Mouse (Mus musculus): Measurements from ENCODE around the gene Ppp2r5e. TPM values are rescaled to one million over a fixed set of nuclear protein-coding genes. Genes with fewer than 3 reads are reported as not detected.
A peak's percentile ranks its signal among the peaks of the same experiment; 100 is the strongest.

Gene Ppp2r5e
- polyA plus RNA-seq, 1 experiment from 2014 or later = 20.5 TPM

DNA sequence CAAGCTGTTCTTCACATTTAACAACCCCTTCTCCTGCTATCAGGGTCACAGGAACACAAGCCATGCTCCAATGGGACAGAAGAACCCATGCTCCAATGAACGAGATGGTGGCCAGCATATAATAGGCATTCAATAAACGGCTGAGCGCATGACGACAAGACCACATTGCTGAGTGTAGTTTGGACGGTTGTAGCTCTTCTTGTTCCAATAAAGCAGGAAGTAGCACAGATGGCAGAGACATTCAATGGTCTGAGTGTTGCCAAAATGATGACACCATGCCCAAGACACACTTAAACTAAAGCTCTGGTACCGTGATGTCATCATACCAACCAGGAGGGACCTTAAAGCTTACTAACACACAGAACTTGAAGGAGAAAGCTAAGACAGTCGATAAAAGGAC is 16.7 kb upstream of the Ppp2r5e start:
- ATAC-seq (ENCODE audit: low FRiP score, low read depth) = no peak
- Histone ChIP-seq H3K4me3 (no peak overlapping the region), H3K4me2 (no peak overlapping the region), H3K27me3 (no peaks in the 10 kb centered on the region), H3K9ac (no peak overlapping the region), H3K27ac (replicated peaks) (no peak overlapping the region), H3K36me3 (no peaks in the 10 kb centered on the region), H3K4me1 (replicated peaks) (no peaks in the 10 kb centered on the region), H3K9me3 (no peaks in the 10 kb centered on the region)
- WGBS = 82% methylated on average over 7 of the region's 7 CpGs

DNA sequence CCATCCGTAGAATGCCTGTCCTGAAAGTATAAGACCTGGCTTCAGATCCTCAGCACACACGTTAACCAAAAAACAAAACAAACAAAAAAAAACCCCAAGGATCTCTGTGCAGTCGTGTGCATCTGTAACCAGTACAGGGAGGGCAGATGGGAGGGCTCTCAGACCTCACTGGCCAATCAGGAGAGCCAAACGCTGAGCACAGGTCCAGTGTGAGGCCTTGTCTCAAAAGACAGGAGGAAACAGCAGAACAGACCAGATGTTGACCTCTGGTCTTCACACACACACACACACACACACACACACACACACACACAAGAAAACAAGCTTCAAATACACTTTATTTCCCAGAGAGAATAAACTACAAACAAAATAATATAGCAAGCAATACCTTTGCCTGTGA is 3.4 kb upstream of the Ppp2r5e start:
- Histone ChIP-seq H3K27me3 (no peaks in the 10 kb centered on the region), H3K4me1 (replicated peaks) (peaks cover 4% of the 10 kb centered on the region), H3K9ac (no peak overlapping the region), H3K4me2 (no peak overlapping the region), H3K4me3 (no peak overlapping the region), H3K36me3 (no peaks in the 10 kb centered on the region), H3K27ac (replicated peaks) (no peak overlapping the region), H3K9me3 (no peaks in the 10 kb centered on the region)
- no peak for ATAC-seq (ENCODE audit: low FRiP score, low read depth)
- WGBS = 18% methylated on average over 4 of the region's 4 CpGs

DNA sequence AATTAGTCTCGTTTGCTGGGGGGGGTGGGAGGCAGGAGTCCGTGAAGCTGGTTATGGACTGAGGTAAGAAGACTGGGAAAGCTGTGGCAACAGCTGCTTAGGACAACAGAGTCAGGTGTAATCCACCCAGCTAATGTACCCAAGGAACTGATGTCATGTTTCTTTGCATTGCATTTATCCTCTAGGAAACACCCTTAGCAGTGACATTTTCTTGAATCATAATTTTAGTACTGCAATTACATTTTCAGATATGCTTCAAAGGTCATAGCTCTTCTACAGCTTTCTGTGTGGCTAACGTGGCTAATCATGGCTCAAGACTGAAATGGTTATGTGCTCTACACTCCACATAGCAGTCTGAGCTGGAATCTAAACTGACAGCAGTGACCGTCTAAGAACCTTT is 2.9 kb upstream of the Ppp2r5e start:
- peaks cover 9% of the 10 kb centered on the region for H3K4me1 ChIP-seq (replicated peaks)
- no peak overlapping the region for H3K9ac ChIP-seq
- no peak overlapping the region for H3K4me3 ChIP-seq
- no peaks in the 10 kb centered on the region for H3K9me3 ChIP-seq
- WGBS = 68% methylated on average over 4 of the region's 4 CpGs
- H3K27me3 ChIP-seq = no peaks in the 10 kb centered on the region
- H3K27ac ChIP-seq (replicated peaks) = no peak overlapping the region
- ATAC-seq (ENCODE audit: low FRiP score, low read depth) = no peak
- no peak overlapping the region for H3K4me2 ChIP-seq
- no peaks in the 10 kb centered on the region for H3K36me3 ChIP-seq

- 83% methylated on average over 4 of the region's 4 CpGs for WGBS
- Histone ChIP-seq H3K27ac (replicated peaks) (no peak overlapping the region), H3K4me2 (no peak overlapping the region), H3K4me1 (replicated peaks) (peaks cover 22% of the 10 kb centered on the region), H3K27me3 (no peaks in the 10 kb centered on the region), H3K36me3 (peaks cover 3% of the 10 kb centered on the region), H3K9ac (no peak overlapping the region), H3K9me3 (no peaks in the 10 kb centered on the region), H3K4me3 (no peak overlapping the region)
- no peak for ATAC-seq (ENCODE audit: low FRiP score, low read depth)
Measured at GRCm38 (mm10) chr12:75597707-75598106, 1.7 kb upstream of the Ppp2r5e start.

GRCm38 (mm10) chr12:75595291-75596153 is 523 bp downstream of the Ppp2r5e start:
- under 1% methylated on average over 63 of the region's 97 CpGs for WGBS

GRCm38 (mm10) chr12:75594404-75594803 is 1.6 kb downstream of the Ppp2r5e start:
- H3K4me1 ChIP-seq (replicated peaks) = peaks cover 24% of the 10 kb centered on the region

More at GRCm38 (mm10) chr12:75595291-75596153, 523 bp downstream of the Ppp2r5e start:
- peaks cover 12% of the 10 kb centered on the region for H3K36me3 ChIP-seq
- H3K9ac ChIP-seq = peak overlapping the region; percentile 93
- peak overlapping the region; percentile 56 for H3K4me2 ChIP-seq
- peaks cover 24% of the 10 kb centered on the region for H3K4me1 ChIP-seq (replicated peaks)
- H3K4me3 ChIP-seq = peak overlapping the region; percentile 84
- H3K27ac ChIP-seq (replicated peaks) = peak overlapping the region; percentile 99
- no peaks in the 10 kb centered on the region for H3K27me3 ChIP-seq
- no peaks in the 10 kb centered on the region for H3K9me3 ChIP-seq
- peak; percentile 10 for ATAC-seq (ENCODE audit: low FRiP score, low read depth)

GRCm38 (mm10) chr12:75593817-75594216 is 2.2 kb downstream of the Ppp2r5e start:
- Histone ChIP-seq H3K9ac (no peak overlapping the region), H3K4me3 (peak overlapping the region; percentile 19; the same call in 1 of the 2 replicates), H3K27ac (replicated peaks) (no peak overlapping the region), H3K4me2 (peak overlapping the region; percentile 56), H3K27me3 (no peaks in the 10 kb centered on the region), H3K9me3 (no peaks in the 10 kb centered on the region), H3K4me1 (replicated peaks) (peaks cover 24% of the 10 kb centered on the region), H3K36me3 (peaks cover 22% of the 10 kb centered on the region)
- WGBS = 72% methylated on average over 4 of the region's 4 CpGs
- no peak for ATAC-seq (ENCODE audit: low FRiP score, low read depth)

More at GRCm38 (mm10) chr12:75594404-75594803, 1.6 kb downstream of the Ppp2r5e start:
- no peaks in the 10 kb centered on the region for H3K27me3 ChIP-seq
- peak overlapping the region; percentile 84 for H3K4me3 ChIP-seq
- H3K9me3 ChIP-seq = no peaks in the 10 kb centered on the region
- WGBS = 44% methylated on average over 5 of the region's 5 CpGs
- no peak overlapping the region for H3K27ac ChIP-seq (replicated peaks)
- peaks cover 22% of the 10 kb centered on the region for H3K36me3 ChIP-seq
- peak overlapping the region; percentile 56 for H3K4me2 ChIP-seq
- ATAC-seq (ENCODE audit: low FRiP score, low read depth) = no peak
- 0 out of 2 replicates have a peak overlapping the region, but pooled peaks have one; percentile 33 for H3K9ac ChIP-seq

- Histone ChIP-seq H3K4me1 (replicated peaks) (no peaks in the 10 kb centered on the region), H3K4me3 (no peak overlapping the region), H3K27ac (replicated peaks) (no peak overlapping the region), H3K9ac (no peak overlapping the region), H3K36me3 (peaks cover 34% of the 10 kb centered on the region), H3K27me3 (no peaks in the 10 kb centered on the region), H3K9me3 (no peaks in the 10 kb centered on the region), H3K4me2 (no peak overlapping the region)
- no peak for ATAC-seq (ENCODE audit: low FRiP score, low read depth)
Measured at GRCm38 (mm10) chr12:75587501-75587900, 8.5 kb downstream of the Ppp2r5e start.

DNA sequence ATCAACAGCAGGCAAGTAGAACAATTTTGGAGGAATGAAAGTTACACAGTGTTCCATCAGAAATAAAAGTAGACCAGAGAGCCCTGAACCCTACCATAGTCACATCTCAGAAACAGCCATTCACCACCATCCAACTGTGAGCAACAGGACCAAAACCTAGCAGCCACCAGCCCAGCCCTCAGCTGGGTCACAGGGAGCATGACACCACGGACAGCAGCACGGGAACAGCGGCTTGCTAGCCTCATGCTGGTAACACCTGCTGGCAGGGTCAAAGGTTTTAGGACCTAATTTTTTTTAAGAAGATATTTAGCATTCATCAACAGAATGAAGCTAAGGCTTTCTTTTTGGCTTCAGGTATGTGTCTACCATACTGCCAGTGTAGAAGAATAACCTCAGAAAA is 12.3 kb downstream of the Ppp2r5e start:
- no peak for ATAC-seq (ENCODE audit: low FRiP score, low read depth)
- Histone ChIP-seq H3K27ac (replicated peaks) (no peak overlapping the region), H3K9ac (no peak overlapping the region), H3K9me3 (no peaks in the 10 kb centered on the region), H3K36me3 (peaks cover 21% of the 10 kb centered on the region), H3K4me1 (replicated peaks) (no peaks in the 10 kb centered on the region), H3K4me2 (no peak overlapping the region), H3K4me3 (no peak overlapping the region), H3K27me3 (no peaks in the 10 kb centered on the region)
- 79% methylated on average over 3 of the region's 3 CpGs for WGBS

DNA sequence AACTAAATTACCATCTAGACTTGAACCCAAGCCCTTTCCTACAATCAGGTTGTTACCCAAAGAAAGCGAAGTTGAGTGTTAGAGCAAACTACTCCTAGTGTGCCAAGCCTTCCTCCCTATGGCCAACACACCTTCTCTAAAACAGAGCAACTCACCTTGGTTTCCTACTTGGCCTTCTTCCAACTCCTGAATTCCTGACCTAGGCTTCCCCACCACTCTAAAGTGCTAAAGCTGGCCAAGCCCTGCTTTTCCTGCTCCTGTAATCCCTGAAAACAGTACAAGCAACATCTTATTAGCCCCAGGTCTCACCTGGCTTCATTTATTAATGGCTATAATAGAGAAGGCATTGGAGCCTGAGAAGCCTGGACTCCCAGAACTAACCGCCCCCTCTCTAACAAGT is 17.0 kb downstream of the Ppp2r5e start:
- WGBS = 99% methylated on average over 2 of the region's 2 CpGs
- no peak for ATAC-seq (ENCODE audit: low FRiP score, low read depth)
- Histone ChIP-seq H3K4me2 (no peak overlapping the region), H3K36me3 (peaks cover 8% of the 10 kb centered on the region), H3K27ac (replicated peaks) (no peak overlapping the region), H3K27me3 (no peaks in the 10 kb centered on the region), H3K9me3 (no peaks in the 10 kb centered on the region), H3K4me1 (replicated peaks) (no peaks in the 10 kb centered on the region), H3K9ac (no peak overlapping the region), H3K4me3 (no peak overlapping the region)

DNA sequence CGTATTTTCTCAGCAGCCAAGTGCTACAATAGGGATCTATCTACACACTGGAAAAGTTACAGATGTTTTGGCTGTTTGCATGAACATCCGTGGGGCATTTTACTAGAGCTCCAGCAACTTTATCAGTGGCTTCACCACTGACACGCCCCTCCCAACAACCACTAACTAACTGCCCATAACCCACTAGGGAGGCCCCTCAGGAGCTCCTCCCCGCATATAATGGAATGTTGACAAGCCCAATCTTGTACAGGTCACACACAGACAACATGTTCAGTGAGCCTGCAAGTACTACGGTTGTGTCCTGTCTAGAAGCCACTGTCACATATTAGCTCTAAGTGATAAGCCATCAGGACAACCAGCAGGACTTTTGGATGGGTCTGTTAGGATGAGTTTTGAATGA is 18.8 kb downstream of the Ppp2r5e start:
- H3K4me1 ChIP-seq (replicated peaks) = peaks cover 4% of the 10 kb centered on the region; the same call in 1 of the 2 replicates
- ATAC-seq (ENCODE audit: low FRiP score, low read depth) = no peak
- no peaks in the 10 kb centered on the region for H3K27me3 ChIP-seq
- H3K4me3 ChIP-seq = no peak overlapping the region
- H3K9me3 ChIP-seq = no peaks in the 10 kb centered on the region
- H3K4me2 ChIP-seq = no peak overlapping the region
- H3K27ac ChIP-seq (replicated peaks) = no peak overlapping the region
- 87% methylated on average over 5 of the region's 5 CpGs for WGBS
- H3K9ac ChIP-seq = no peak overlapping the region
- H3K36me3 ChIP-seq = 0 out of 2 replicates have a peak, but pooled peaks cover 4% of the 10 kb centered on the region

DNA sequence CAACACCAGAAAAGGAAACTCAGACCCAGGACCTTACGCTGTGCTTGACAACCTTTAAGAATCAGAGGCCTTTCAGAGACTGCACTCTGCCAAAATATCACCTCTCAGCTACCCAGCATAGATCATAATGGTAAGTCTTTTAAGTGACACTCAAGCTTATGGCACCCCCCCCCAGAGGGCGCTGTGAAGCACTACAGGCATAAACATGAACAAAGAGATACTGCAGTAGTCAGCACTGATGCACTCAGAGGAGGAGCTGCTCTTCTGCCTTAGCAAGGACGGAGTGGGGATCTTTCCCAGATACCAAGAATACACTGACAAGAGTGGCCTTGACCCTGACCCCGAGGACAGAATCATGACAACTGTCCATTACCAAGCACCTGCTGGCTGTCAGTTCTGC is 23.8 kb downstream of the Ppp2r5e start:
- no peaks in the 10 kb centered on the region for H3K27me3 ChIP-seq
- no peak overlapping the region for H3K27ac ChIP-seq (replicated peaks)
- H3K4me1 ChIP-seq (replicated peaks) = peaks cover 17% of the 10 kb centered on the region; the same call in 1 of the 2 replicates
- H3K4me3 ChIP-seq = no peak overlapping the region
- H3K9me3 ChIP-seq = no peaks in the 10 kb centered on the region
- no peak overlapping the region for H3K4me2 ChIP-seq
- WGBS = 67% methylated on average over 4 of the region's 4 CpGs
- H3K9ac ChIP-seq = no peak overlapping the region
- H3K36me3 ChIP-seq = no peaks in the 10 kb centered on the region
- ATAC-seq (ENCODE audit: low FRiP score, low read depth) = no peak
